Mouse (Mus musculus) A20 (cell line): ENCODE results near the gene Tln2.

Source experiments
- DNase-seq: peaks from one replicate; pipeline ENCODE4 v3.0.0-alpha.2; 2011; ENCODE audit warnings: low read depth, low spot score

The Tln2 gene

GRCm38 (mm10) chr9:67209451-67209850 lies 350.1 kb downstream of the Tln2 start:
- DNase-seq, result no peak

- no peak for DNase-seq
Measured at GRCm38 (mm10) chr9:67208420-67208819, 351.1 kb downstream of the Tln2 start.

GRCm38 (mm10) chr9:67205175-67205574 lies 354.3 kb downstream of the Tln2 start:
- DNase-seq, result no peak

- DNase-seq, result no peak
Measured at GRCm38 (mm10) chr9:67196609-67197008, 362.9 kb downstream of the Tln2 start.

- no peak for DNase-seq
Measured at GRCm38 (mm10) chr9:67195306-67195705, 364.2 kb downstream of the Tln2 start.

- no peak for DNase-seq
Measured at GRCm38 (mm10) chr9:67191488-67192331, 367.8 kb downstream of the Tln2 start.

GRCm38 (mm10) chr9:67187686-67188085 lies 371.8 kb downstream of the Tln2 start:
- DNase-seq, result no peak

GRCm38 (mm10) chr9:67187182-67187581 lies 372.3 kb downstream of the Tln2 start:
- no peak for DNase-seq

GRCm38 (mm10) chr9:67184556-67184955 lies 374.9 kb downstream of the Tln2 start:
- DNase-seq, result no peak

- DNase-seq, result no peak
Measured at GRCm38 (mm10) chr9:67183520-67183919, 376.0 kb downstream of the Tln2 start.

GRCm38 (mm10) chr9:67182006-67182405 lies 377.5 kb downstream of the Tln2 start:
- DNase-seq, result no peak

- no peak for DNase-seq
Measured at GRCm38 (mm10) chr9:67178709-67179108, 380.8 kb downstream of the Tln2 start.

GRCm38 (mm10) chr9:67178203-67178602 lies 381.3 kb downstream of the Tln2 start:
- no peak for DNase-seq

- no peak for DNase-seq
Measured at GRCm38 (mm10) chr9:67176073-67176472, 383.4 kb downstream of the Tln2 start.

GRCm38 (mm10) chr9:67173816-67174215 lies 385.7 kb downstream of the Tln2 start:
- DNase-seq, result no peak

GRCm38 (mm10) chr9:67173154-67173553 lies 386.3 kb downstream of the Tln2 start:
- no peak for DNase-seq

GRCm38 (mm10) chr9:67171409-67171808 lies 388.1 kb downstream of the Tln2 start:
- DNase-seq, result no peak

GRCm38 (mm10) chr9:67170759-67171158 lies 388.7 kb downstream of the Tln2 start:
- no peak for DNase-seq

GRCm38 (mm10) chr9:67170047-67170446 lies 389.5 kb downstream of the Tln2 start:
- DNase-seq, result no peak
